Mouse (Mus musculus) mesoderm, embryonic 11.5 days (tissue): ENCODE results near the gene Hist1h4b.
"Not testable (repeated sequence)": the region's sequence is repeated elsewhere in the genome, so short reads cannot be mapped to it uniquely, and the experiment has no call there.

Source experiments
- DNase-seq: peaks from one replicate; pipeline ENCODE4 v3.0.0-alpha.2; 2012; ENCODE audit warnings: low read depth, low spot score

Gene Hist1h4b

GRCm38 (mm10) chr13:23757211-23757773 is 479 bp downstream of the Hist1h4b start:
- peak; percentile 62 for DNase-seq

GRCm38 (mm10) chr13:23757921-23758320 is 1.1 kb downstream of the Hist1h4b start:
- no peak for DNase-seq

DNA sequence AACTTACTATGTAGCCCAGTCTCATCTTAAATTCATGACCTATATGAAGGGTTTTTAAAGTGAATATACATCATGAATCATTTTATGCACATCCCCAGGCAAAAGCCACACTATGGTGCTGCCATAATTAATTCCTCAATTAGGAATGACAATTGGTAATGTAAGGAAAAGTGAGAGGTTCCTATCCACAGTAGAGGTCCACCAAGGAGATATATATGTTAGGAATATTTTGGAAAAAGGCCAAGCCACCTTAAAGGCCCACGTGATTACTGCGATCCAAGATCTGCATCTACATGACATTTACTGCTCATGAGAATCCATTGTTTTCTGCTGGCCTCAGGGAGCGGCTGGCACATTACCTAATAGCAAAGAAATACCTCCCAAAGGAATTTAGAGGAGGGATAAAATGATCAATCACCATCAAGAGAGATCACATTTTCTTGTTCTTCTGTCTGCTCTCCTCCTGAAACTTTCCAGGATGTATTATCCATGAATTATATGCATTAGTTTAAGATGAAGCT is 2.5 kb downstream of the Hist1h4b start:
- DNase-seq: no peak

GRCm38 (mm10) chr13:23759916-23760239 is 3.1 kb downstream of the Hist1h4b start:
- peak; percentile 61 for DNase-seq

GRCm38 (mm10) chr13:23760240-23760971 is 3.6 kb downstream of the Hist1h4b start:
- DNase-seq: no peak

DNA sequence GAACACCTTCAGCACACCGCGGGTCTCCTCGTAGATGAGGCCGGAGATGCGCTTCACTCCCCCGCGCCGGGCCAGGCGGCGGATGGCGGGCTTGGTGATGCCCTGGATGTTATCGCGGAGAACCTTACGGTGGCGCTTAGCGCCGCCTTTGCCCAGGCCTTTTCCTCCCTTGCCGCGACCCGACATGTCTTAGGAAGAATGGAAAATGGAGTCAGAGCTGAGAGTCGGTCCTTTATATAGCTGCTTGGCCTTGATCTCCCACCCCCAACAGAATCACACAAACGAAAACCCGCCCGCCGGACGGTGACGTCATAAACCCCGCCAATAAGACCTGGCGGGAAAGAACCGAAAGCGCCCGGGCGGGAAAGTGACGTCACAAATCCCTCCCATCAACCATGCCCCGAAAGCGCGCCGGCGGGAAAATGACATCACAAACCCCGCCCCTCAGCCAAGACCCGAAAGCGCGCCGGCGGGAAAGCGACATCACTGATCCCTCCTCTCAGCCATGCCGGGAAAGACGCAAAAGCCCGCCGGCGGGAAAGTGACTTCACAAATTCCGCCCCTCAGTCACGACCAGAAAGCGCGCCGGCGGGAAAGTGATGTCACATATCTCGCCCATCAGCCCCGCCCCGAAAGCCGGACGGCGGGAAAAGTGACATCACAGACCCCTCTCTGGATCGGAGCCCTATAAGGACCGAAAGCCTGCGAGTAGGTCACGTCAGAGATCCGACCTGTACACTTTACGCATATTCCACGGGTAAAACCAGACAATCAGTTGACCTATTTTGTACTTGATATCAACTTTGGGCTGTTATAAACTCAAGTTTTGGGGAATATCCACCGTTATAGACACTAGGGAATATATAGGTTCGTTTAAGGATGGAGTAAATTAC is 4.4 kb downstream of the Hist1h4b start, which contains the start of gene Hist1h4a:
Gene Hist1h4a, minus strand, starts transcription at position 259 of the 893 bp plus-strand sequence.
- peak; percentile 98 for DNase-seq

GRCm38 (mm10) chr13:23761871-23762821 is 5.3 kb downstream of the Hist1h4b start, which contains the start of gene Hist1h3a:
TSS of gene Hist1h3a (minus strand) at chr13:23762386.
- DNase-seq: peak; percentile 86

GRCm38 (mm10) chr13:23763242-23763585 is 6.4 kb downstream of the Hist1h4b start:
- no peak for DNase-seq

- DNase-seq: peak; percentile 91
Observed at GRCm38 (mm10) chr13:23763586-23764323, 6.9 kb downstream of the Hist1h4b start, which contains the start of gene Hist1h1a. TSS of gene Hist1h1a (plus strand) at chr13:23763666.

DNA sequence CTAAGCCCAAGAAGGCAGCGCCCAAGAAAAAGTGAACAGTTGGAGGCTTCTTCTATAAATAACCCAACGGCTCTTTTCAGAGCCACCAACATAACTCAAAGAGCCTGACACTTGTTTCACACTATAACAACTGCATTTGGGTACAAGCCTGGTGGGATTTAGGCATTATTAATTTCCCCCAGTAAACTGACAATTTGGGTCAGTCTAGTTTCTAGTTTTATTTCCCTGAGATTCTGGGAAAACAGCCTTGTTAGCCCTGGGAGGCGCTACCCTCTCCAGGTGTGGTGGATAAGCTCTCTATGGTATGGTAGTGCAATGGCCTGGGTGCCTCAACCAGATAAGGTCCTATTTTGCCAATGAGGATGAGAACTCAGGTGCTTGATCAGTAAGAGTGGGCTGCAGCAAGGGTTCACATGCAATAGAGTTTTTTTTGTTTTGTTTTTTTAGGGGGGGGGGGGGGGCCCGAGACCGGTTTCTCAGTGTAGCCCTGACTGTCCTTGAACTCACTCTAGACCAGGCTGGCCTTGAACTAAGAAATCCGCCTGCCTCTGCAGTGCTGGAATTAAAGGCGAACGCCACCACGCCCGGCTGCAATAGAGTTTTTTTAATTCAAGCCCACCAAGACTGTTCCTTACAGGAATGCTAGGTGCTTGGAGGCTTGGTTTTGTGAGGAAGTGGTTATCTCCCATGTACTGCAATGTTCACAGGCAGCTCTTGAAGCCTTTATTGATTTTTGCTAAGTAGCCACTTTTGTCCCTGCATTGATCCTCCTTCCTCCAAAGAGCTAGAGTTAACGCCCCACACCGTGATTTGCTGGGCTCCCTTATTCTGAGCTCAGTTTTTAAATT is 7.7 kb downstream of the Hist1h4b start:
- no peak for DNase-seq

GRCm38 (mm10) chr13:23765172-23765513 is 8.3 kb downstream of the Hist1h4b start:
- DNase-seq: no peak

GRCm38 (mm10) chr13:23766772-23767171 is 10.0 kb downstream of the Hist1h4b start:
- no peak for DNase-seq

- no peak for DNase-seq
Observed at GRCm38 (mm10) chr13:23768834-23769397, 12.1 kb downstream of the Hist1h4b start.

GRCm38 (mm10) chr13:23769613-23770012 is 12.8 kb downstream of the Hist1h4b start, which contains the start of gene Trim38:
TSS of gene Trim38 (plus strand) at chr13:23769913.
- not testable (repeated sequence) for DNase-seq

DNA sequence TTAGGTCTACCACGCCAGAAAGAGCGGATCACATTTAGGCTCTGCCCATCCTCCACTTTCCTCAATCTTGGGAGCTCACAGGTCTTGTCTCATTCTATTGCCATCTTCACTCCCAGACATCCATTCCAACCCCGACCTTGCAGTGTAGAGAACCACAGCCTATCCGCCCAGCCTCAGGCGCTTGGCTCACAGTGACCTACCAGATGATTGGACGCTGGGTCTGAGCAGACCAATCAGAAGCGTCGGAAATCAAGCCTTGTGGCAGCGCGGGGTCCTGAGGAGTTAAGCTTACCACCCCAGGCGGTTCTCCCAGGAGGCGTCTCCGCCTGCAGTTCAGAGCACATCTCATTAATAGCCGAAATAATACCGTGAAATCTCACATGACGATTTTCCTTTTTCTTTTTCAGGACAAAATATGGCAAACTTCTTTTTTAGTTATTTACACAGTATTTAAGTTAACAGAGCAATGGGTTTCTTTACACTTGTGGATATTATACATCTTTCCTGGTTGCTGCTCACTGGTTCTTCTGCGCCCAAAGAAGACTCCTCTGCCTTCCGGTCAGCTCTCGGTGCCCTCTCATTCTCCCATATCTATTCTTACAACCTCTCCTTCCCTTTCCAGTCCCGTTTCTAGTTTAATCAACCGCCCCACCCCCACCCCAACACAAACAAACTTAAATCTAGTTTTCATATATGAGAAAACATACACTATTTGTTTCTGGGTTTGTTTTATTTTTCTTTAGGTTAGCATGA is 15.9 kb downstream of the Hist1h4b start:
- DNase-seq: peak; percentile 81

- no peak for DNase-seq
Observed at GRCm38 (mm10) chr13:23778339-23778738, 21.5 kb downstream of the Hist1h4b start.

DNA sequence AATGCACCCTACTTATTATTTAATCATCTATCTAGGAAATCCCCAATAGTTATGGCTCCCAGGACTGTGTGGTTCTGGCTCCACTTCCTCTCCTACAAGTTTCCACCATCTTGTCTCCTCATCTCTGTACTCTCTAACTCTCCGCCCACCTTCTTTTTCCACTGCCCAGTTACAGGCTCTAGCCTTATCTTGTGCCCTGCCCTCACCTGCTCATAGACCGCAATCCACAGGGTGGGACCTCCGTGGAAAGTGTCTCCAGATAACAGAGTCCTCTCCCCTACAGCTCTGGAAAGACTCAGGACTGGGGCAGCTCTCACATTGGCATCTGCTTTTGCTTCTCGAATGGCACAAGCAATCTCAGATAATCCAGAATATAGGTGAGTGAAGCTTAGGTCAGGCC is 22.2 kb downstream of the Hist1h4b start:
- no peak for DNase-seq

DNA sequence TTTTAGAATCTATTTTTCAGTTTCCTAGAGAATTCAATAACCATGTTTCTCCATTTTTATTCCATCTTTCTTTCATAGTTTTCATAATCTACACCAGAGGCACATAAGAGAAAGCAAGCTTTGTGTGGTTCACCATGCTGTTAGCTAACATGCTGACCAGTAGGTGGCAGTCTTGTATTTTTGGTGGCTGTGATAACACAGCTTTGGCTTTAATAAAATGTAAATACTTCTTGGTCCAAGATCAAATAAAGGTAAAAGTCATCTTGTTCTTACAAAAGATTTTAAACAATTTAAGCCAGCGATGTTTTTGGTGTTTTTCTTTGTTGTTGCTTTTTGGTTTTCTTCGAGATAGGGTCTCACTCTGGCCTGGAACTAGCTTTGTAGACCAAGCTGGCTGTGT is 35.7 kb downstream of the Hist1h4b start:
- DNase-seq: peak; percentile 66
